Mouse (Mus musculus): Measurements from ENCODE around the gene Tgm1. TPM values are rescaled to one million over a fixed set of nuclear protein-coding genes. Genes with fewer than 3 reads are reported as not detected.
"Not testable (repeated sequence)": the region's sequence is repeated elsewhere in the genome, so short reads cannot be mapped to it uniquely, and the experiment has no call there.

The Tgm1 gene
- 0.07 and 0.08 TPM in 2 replicates for polyA plus RNA-seq (2012; rRNA removed)

DNA sequence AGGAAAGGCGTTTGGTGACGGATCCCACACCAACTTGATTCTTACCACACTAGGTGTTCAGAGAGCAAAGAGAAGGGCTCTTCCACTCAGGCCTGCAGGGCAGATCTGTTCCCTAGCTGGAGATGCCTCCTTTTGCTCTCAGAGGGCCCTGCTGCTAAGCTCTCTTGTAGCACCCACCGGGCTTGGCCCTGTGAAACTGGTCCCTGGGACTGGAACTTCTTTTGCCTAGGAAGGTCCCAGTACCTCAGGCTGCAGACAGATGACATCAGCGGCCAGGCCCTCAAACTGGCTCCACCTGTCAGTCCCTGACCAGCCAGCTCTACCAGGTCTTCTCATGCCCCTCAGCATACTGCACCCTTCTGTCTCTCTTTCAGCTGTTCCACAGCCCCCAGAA, at the start of gene Tgm1:
TSS of gene Tgm1 (minus strand) at position 198 of the 394 bp plus-strand sequence.
- 38% methylated on average over 4 of the region's 4 CpGs for WGBS

DNA sequence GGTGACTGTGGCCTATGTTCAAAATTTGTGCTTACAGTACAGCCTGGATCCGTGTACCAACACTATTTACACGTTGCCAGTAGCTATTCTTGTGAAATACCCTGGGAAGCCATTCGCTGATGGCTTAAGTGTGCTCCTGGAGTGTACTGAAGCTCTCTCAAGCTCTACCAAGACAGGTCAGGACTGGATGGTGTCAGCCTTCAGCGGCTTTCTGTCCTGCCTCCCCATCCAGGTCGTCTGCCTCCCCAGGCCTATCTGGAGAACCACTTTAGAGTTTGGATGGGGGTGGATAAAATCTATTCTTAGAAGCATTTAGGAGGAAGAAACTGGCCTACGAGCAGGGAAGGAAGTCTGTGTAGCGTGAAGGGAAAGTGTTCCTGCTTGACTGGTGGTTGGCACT, 49.4 kb upstream of the Tgm1 start:
- WGBS, result 82% methylated on average over 7 of the region's 7 CpGs

More for the DNA sequence above, at the start of gene Tgm1:
- H3K27ac ChIP-seq (ENCODE audit: insufficient read depth, low read length), result no peak within 1 kb of the TSS
- H3K4me3 ChIP-seq (replicated peaks; ENCODE audit: insufficient read depth, low read depth, low read length), result no peak within 1 kb of the TSS
- TF ChIP-seq POLR2A (IDR thresholded peaks at IDR 0.05; ENCODE audit: borderline replicate concordance, insufficient read depth, low read length) (no peak), CTCF (IDR thresholded peaks at IDR 0.05; ENCODE audit: borderline replicate concordance, insufficient read depth, low read depth, low read length) (no peak)
- H3K27me3 ChIP-seq (ENCODE audit: control insufficient read depth, insufficient read depth, low read length), result no peaks in the 10 kb centered on the region
- DNase-seq, result no peak
- H3K4me1 ChIP-seq (ENCODE audit: control insufficient read depth, insufficient read depth, low read length), result no peaks in the 10 kb centered on the region

DNA sequence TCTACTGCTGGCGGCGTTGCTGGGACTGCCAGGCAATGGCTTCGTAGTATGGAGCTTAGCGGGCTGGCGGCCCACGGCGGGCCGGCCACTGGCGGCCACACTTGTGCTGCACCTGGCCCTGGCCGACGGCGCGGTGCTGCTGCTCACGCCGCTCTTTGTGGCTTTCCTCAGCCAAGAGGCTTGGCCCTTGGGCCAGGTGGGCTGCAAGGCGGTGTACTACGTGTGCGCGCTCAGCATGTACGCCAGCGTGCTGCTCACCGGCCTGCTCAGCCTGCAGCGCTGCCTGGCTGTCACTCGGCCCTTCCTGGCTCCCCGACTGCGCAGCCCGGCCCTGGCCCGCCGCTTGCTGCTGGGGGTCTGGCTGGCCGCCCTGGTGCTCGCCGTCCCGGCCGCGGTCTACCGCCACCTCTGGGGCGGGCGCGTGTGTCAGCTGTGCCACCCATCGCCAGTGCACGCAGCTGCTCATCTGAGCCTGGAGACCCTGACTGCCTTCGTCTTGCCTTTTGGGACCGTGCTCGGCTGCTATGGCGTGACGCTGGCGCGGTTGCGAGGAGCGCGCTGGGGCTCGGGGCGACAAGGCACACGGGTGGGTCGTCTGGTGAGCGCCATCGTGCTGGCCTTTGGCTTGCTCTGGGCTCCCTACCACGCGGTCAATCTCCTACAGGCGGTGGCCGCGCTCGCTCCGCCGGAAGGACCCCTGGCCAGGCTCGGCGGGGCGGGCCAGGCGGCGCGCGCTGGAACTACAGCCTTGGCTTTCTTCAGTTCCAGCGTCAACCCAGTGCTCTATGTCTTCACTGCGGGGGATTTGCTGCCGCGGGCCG, 48.5 kb upstream of the Tgm1 start:
- H3K4me1 ChIP-seq (ENCODE audit: control insufficient read depth, insufficient read depth, low read length), result peaks cover 5% of the 10 kb centered on the region; the same call in 1 of the 2 replicates
- WGBS, result 2% methylated on average over 77 of the region's 77 CpGs
- H3K27me3 ChIP-seq (ENCODE audit: control insufficient read depth, insufficient read depth, low read length), result no peaks in the 10 kb centered on the region
- peak; percentile 46 to 57 for DNase-seq
- TF ChIP-seq POLR2A (IDR thresholded peaks at IDR 0.05; ENCODE audit: borderline replicate concordance, insufficient read depth, low read length), result no peak
- peak; percentile 22; the same call in 1 of the 2 replicates for TF ChIP-seq CTCF (IDR thresholded peaks at IDR 0.05; ENCODE audit: borderline replicate concordance, insufficient read depth, low read depth, low read length)
- H3K27ac ChIP-seq (ENCODE audit: insufficient read depth, low read length), result no peak overlapping the region
- peak overlapping the region; percentile 43 for H3K4me3 ChIP-seq (replicated peaks; ENCODE audit: insufficient read depth, low read depth, low read length)

More for the DNA sequence above, 49.4 kb upstream of the Tgm1 start:
- no peak for DNase-seq
- no peak overlapping the region for H3K27ac ChIP-seq (ENCODE audit: insufficient read depth, low read length)
- H3K4me3 ChIP-seq (replicated peaks; ENCODE audit: insufficient read depth, low read depth, low read length), result no peak overlapping the region
- no peak for TF ChIP-seq POLR2A (IDR thresholded peaks at IDR 0.05; ENCODE audit: borderline replicate concordance, insufficient read depth, low read length)
- no peak for TF ChIP-seq CTCF (IDR thresholded peaks at IDR 0.05; ENCODE audit: borderline replicate concordance, insufficient read depth, low read depth, low read length)
- H3K27me3 ChIP-seq (ENCODE audit: control insufficient read depth, insufficient read depth, low read length), result no peaks in the 10 kb centered on the region
- H3K4me1 ChIP-seq (ENCODE audit: control insufficient read depth, insufficient read depth, low read length), result peaks cover 6% of the 10 kb centered on the region; the same call in 1 of the 2 replicates

DNA sequence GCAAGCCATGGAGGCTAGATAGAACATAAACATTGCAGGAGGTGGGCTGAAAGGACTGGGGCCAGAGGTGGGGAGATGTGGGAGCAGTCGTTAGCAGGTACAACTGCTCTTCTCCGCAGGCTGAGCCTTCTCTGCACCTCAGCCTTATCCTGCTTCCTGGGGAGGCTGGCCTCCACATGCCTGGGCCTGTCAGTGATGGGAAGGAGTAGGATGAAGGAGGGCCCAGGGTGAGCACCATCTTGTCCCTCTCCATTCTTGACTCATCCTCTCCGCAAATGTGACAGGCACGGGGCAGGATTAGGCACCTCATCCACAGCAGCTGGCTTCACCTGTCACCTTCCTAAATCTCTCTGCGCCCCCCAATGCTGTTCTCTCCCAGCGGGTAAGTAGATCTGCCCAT, 47.4 kb upstream of the Tgm1 start, which contains the start of gene Ltb4r2:
TSS of gene Ltb4r2 (plus strand) at position 266 of the 400 bp plus-strand sequence.
- H3K27ac ChIP-seq (ENCODE audit: insufficient read depth, low read length), result no peak within 1 kb of the TSS
- no peak for TF ChIP-seq POLR2A (IDR thresholded peaks at IDR 0.05; ENCODE audit: borderline replicate concordance, insufficient read depth, low read length)
- TF ChIP-seq CTCF (IDR thresholded peaks at IDR 0.05; ENCODE audit: borderline replicate concordance, insufficient read depth, low read depth, low read length), result no peak

DNA sequence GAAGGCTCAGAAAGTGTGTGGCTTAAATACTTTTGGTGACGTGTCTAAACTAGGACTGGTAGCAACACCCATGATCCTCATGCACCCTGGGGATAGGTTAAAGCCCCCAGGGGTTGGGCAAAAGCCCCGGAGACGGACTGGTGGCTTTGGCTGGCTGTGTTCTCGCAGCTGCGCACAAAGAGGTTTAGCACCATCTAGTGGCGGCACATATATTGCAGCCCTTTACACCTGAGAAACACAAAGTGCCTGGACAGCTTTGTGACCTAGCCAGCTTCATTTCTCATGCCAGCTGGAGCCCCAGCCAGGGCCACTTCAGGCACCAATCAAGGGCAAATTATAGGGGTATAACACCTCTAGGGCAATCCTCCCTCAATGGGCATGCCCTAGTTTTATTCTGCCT, 46.4 kb upstream of the Tgm1 start:
- peak; percentile 53 for TF ChIP-seq CTCF (IDR thresholded peaks at IDR 0.05; ENCODE audit: borderline replicate concordance, insufficient read depth, low read depth, low read length)
- H3K4me1 ChIP-seq (ENCODE audit: control insufficient read depth, insufficient read depth, low read length); H3K27me3 ChIP-seq (ENCODE audit: control insufficient read depth, insufficient read depth, low read length); H3K4me3 ChIP-seq (replicated peaks; ENCODE audit: insufficient read depth, low read depth, low read length); H3K27ac ChIP-seq (ENCODE audit: insufficient read depth, low read length): not testable (repeated sequence)
- DNase-seq, result peak; percentile 77 to 88
- 2% methylated on average over 6 of the region's 6 CpGs for WGBS

More for the DNA sequence above, 47.4 kb upstream of the Tgm1 start, which contains the start of gene Ltb4r2:
- H3K4me3 ChIP-seq (replicated peaks; ENCODE audit: insufficient read depth, low read depth, low read length), result peak within 1 kb of the TSS; percentile 43
- 91% methylated on average over 6 of the region's 6 CpGs for WGBS
- DNase-seq, result no peak
- no peaks in the 10 kb centered on the region for H3K27me3 ChIP-seq (ENCODE audit: control insufficient read depth, insufficient read depth, low read length)
- H3K4me1 ChIP-seq (ENCODE audit: control insufficient read depth, insufficient read depth, low read length), result 0 out of 2 replicates have a peak, but pooled peaks cover 2% of the 10 kb centered on the region

DNA sequence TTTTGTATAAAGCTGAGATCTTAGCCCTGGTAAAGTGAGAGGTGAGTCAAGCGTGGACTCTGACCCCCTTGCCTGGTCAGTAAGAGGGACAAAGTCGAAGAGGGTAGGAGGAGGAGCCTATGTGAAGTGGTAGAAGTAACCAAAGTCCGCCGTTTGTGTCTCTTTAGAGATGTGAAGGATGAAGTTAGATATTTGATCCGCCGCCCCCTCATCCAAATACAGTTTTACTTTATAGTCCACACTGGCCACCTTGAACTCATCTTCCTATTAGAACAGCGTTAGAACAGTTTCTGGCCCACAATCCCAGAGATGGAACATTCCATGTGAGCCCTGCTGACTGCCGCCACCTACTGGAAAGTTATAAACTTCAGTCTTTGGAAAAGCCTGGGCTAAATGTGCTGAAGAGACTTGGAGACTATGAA, 44.6 kb upstream of the Tgm1 start, which contains the start of gene Cideb:
TSS of gene Cideb (minus strand) at position 96 of the 422 bp plus-strand sequence.
- WGBS, result 17% methylated on average over 8 of the region's 8 CpGs
- Histone ChIP-seq H3K27ac (ENCODE audit: insufficient read depth, low read length) (no peak within 1 kb of the TSS), H3K27me3 (ENCODE audit: control insufficient read depth, insufficient read depth, low read length) (no peaks in the 10 kb centered on the region), H3K4me1 (ENCODE audit: control insufficient read depth, insufficient read depth, low read length) (0 out of 2 replicates have a peak, but pooled peaks cover 2% of the 10 kb centered on the region), H3K4me3 (replicated peaks; ENCODE audit: insufficient read depth, low read depth, low read length) (no peak within 1 kb of the TSS)
- DNase-seq, result peak; percentile 36 to 39
- TF ChIP-seq POLR2A (IDR thresholded peaks at IDR 0.05; ENCODE audit: borderline replicate concordance, insufficient read depth, low read length) (no peak), CTCF (IDR thresholded peaks at IDR 0.05; ENCODE audit: borderline replicate concordance, insufficient read depth, low read depth, low read length) (peak; percentile 53; the same call in 1 of the 2 replicates)

DNA sequence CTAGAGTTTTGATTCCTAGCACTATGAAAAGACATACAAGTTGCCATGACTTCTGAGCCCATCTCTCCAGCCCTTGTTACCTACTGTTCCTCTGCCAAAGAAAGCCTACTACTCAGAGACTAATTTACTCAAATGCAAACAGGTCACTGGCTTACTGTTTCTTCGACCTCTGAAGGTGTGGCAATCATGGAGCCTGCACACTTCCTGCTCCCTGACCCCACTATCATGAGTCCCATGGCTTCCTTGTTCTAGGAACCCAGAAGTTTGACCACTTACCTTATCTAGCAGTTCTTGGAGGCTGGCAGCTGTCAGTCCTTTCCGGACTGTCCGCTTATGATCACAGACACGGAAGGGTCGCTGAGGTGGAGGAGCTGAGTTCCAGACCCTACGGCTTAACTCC, 43.8 kb upstream of the Tgm1 start:
- TF ChIP-seq CTCF (IDR thresholded peaks at IDR 0.05; ENCODE audit: borderline replicate concordance, insufficient read depth, low read depth, low read length), result no peak
- TF ChIP-seq POLR2A (IDR thresholded peaks at IDR 0.05; ENCODE audit: borderline replicate concordance, insufficient read depth, low read length), result no peak
- 86% methylated on average over 6 of the region's 6 CpGs for WGBS
- H3K4me3 ChIP-seq (replicated peaks; ENCODE audit: insufficient read depth, low read depth, low read length), result no peak overlapping the region

More for the DNA sequence above, 43.8 kb upstream of the Tgm1 start:
- 0 out of 2 replicates have a peak, but pooled peaks cover 2% of the 10 kb centered on the region for H3K4me1 ChIP-seq (ENCODE audit: control insufficient read depth, insufficient read depth, low read length)
- no peaks in the 10 kb centered on the region for H3K27me3 ChIP-seq (ENCODE audit: control insufficient read depth, insufficient read depth, low read length)
- DNase-seq, result no peak
- no peak overlapping the region for H3K27ac ChIP-seq (ENCODE audit: insufficient read depth, low read length)
